Mouse (Mus musculus) small intestine, adult 2 months (tissue): ENCODE results near the gene Lhfp.

ENCODE experiments used
- CTCF ChIP-seq: fragments of 200-500 bp; IDR thresholded peaks from 2 replicates; pipeline ENCODE4 v1.5.1; 2012; ENCODE audit warnings: low read depth, mild to moderate bottlenecking, control low read depth, inconsistent platforms, low read length, moderate library complexity, mixed read lengths; ENCODE audit not compliant: insufficient replicate concordance, insufficient read length; ENCODE audit errors: extremely low read depth
- POLR2A ChIP-seq: fragments of 200-500 bp; IDR thresholded peaks from 2 replicates; pipeline ENCODE4 v1.6.1; 2012; ENCODE audit warnings: low read depth, mild to moderate bottlenecking, control low read depth, inconsistent platforms, low read length, moderate library complexity

DNA sequence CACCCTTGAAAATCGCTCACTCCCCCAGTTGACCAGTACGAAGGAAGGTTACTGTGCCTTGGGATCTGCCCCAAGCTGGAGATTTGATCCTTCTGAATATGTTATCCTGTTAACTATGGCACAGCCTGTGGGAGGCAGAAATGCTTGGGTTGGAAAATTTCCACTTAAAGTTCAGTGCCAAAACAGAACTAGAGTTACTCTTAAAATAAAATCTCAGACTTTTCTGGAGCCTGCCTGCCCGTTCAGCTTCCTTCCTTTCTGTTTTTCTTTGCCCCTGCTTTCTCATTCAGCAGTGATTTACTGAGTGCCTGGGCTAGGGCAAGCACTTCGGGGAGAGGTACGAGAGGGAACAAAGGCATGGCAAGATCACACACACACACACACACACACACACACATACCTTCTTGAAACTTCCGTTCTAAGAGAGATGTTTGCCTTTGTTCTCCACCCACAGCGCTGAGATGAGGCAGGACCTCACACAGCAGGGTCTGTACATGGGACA lies 217.4 kb downstream of the Lhfp start:
- TF ChIP-seq CTCF: no peak
- no peak for TF ChIP-seq POLR2A
